Mouse (Mus musculus): Measurements from ENCODE around the gene Sos1.

DNA sequence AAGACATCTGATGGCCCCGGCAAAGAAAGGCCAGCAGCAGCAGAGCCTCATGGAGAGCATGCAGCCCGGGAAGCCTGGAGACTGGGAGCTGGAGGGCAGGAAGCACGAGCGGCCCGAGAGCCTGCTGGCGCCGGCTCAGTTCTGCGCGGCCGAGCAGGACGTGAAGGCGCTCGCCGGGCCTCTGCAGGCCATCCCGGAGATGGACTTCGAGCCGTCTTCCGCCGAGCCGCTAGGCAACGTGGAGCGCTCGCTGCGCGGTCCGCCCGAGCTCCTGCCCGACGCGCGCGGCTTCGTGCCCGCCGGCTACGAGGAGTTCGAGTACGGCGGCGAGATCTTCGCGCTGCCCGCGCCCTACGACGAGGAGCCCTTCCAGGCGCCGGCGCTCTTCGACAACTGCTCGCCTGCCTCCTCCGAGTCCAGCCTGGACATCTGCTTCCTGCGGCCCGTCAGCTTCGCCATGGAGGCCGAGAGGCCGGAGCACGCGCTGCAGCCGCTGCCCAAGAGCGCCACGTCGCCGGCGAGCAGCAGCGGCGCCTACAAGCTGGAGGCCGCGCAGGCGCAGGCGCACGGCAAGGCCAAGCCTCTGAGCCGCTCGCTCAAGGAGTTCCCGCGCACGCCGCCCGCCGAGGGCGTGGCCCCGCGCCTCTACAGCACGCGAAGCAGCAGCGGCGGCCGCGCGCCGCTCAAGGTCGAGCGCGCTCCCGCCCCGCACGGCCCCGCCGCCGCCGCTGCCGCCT, 107.1 kb downstream of the Sos1 start, which contains the start of gene Gm10190:
- TF ChIP-seq CTCF (IDR thresholded peaks at IDR 0.05; ENCODE audit: low read depth, low read length), result no peak
- TF ChIP-seq TAL1 (conservative IDR thresholded peaks at IDR 0.05; ENCODE audit: low read depth, low read length), result no peak
- TF ChIP-seq POLR2AphosphoS5 (IDR thresholded peaks at IDR 0.05; ENCODE audit: insufficient replicate concordance, low read depth, low read length), result no peak
- no peak for TF ChIP-seq GATA1 (IDR thresholded peaks at IDR 0.05; ENCODE audit: borderline replicate concordance, low read length)

Data from G1E (cell line).